ENCODE assay signal across 12 mouse cellular contexts in the genomic region with DNA sequence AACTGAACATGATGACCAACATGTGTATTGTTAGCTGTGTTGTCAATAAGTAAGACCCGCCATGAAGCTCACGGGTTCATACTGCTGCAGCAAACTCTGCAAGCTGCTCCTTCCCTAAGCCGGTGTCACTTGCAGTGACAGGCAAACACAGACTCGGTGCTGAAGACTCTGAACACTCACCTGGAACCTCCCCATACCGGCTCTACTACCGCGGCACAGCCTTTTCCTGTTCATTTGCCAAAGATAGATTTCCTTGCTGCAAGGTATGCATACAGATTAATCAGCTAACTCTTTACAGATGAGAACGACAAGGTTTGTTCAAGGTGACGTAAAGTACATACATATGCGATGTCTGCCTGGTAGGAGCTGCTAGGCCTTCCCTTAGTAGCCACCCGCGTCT.
"Had no signal": no experiment of that assay in that cellular context is flagged by ENCODE, and none has a peak within 500 bp of the region (broad histone marks: within the 10 kb centered on the region; RNA-seq: fewer than 3 reads in every experiment).

No protein-coding gene starts in this region.

- H3K4me2 ChIP-seq: limb, embryonic 13.5 days; midbrain, embryonic 12.5 days; neural tube, embryonic 13.5 days had no signal

- H3K36me3 ChIP-seq: limb, embryonic 13.5 days; midbrain, embryonic 12.5 days; neural tube, embryonic 13.5 days had no signal

- H3K4me1 ChIP-seq: limb, embryonic 13.5 days had no signal

- H3K27me3 ChIP-seq: limb, embryonic 13.5 days; midbrain, embryonic 12.5 days; neural tube, embryonic 13.5 days had no signal

- H3K9me3 ChIP-seq: limb, embryonic 13.5 days; midbrain, embryonic 12.5 days; neural tube, embryonic 13.5 days had no signal

- DNase-seq: kidney, adult 8-10 months; kidney, postnatal 36 days; left cerebral cortex, postnatal 4 days; lung, adult 18-20 months; right cerebral cortex, postnatal 4 days; spleen, adult 18-20 months; thymus, postnatal 4 days had no signal

- H3K4me3 ChIP-seq: limb, embryonic 13.5 days; midbrain, embryonic 12.5 days; neural tube, embryonic 13.5 days had no signal

- H3K9ac ChIP-seq: limb, embryonic 13.5 days; liver, embryonic 14.5 days; midbrain, embryonic 12.5 days; neural tube, embryonic 13.5 days had no signal

- H3K27ac ChIP-seq: kidney, postnatal 0 days; limb, embryonic 13.5 days; liver, embryonic 14.5 days; midbrain, embryonic 12.5 days; neural tube, embryonic 13.5 days had no signal
